Mouse (Mus musculus) brain, embryonic 14.5 days (tissue): ENCODE data around the gene Gm11492.

ENCODE experiments used
- CTCF ChIP-seq: fragments of 200-500 bp; IDR thresholded peaks from 2 replicates; pipeline ENCODE4 v1.5.1; 2012; ENCODE audit warnings: inconsistent platforms, mild to moderate bottlenecking, moderate library complexity, borderline replicate concordance; ENCODE audit not compliant: insufficient read depth, insufficient read length; ENCODE audit errors: extremely low read depth
- POLR2A ChIP-seq: fragments of 200-500 bp; IDR thresholded peaks from 2 replicates; pipeline ENCODE4 v1.6.1; 2012; ENCODE audit warnings: mild to moderate bottlenecking, inconsistent platforms, borderline replicate concordance; ENCODE audit not compliant: poor library complexity, insufficient read depth, insufficient read length, severe bottlenecking; ENCODE audit errors: extremely low read depth

GRCm38 (mm10) chr11:87542906-87543305, 23.5 kb upstream of the Gm11492 start:
- TF ChIP-seq CTCF (no peak), POLR2A (no peak)
